Mouse (Mus musculus) cortical plate, adult 2 months (tissue): ENCODE measurements around the gene Dgcr2. TPM values are rescaled to one million over a fixed set of nuclear protein-coding genes. Genes with fewer than 3 reads are reported as not detected.

Experiments used
- H3K27ac ChIP-seq: fragments of 200-500 bp; 2 replicates; pipeline ENCODE4 v1.5.1; 2012; ENCODE audit warnings: low read length, control low read depth, inconsistent platforms; ENCODE audit not compliant: insufficient read depth
- H3K4me1 ChIP-seq: fragments of 200-500 bp; 2 replicates; pipeline ENCODE4 v1.6.1; 2011; ENCODE audit warnings: low read length; ENCODE audit not compliant: control insufficient read depth, insufficient read depth
- H3K4me3 ChIP-seq: fragments of 200-500 bp; 2 replicates; pipeline ENCODE4 v1.5.1; 2011; ENCODE audit warnings: mild to moderate bottlenecking, low read length, control low read depth; ENCODE audit not compliant: insufficient read depth
- CTCF ChIP-seq: fragments of 200-500 bp; IDR thresholded peaks from 2 replicates; pipeline ENCODE4 v1.5.1; 2011; ENCODE audit warnings: mild to moderate bottlenecking, control low read depth, low read length; ENCODE audit not compliant: insufficient read depth; ENCODE audit errors: extremely low read depth
- POLR2A ChIP-seq: fragments of 200-500 bp; IDR thresholded peaks from 2 replicates; pipeline ENCODE4 v1.6.1; 2011; ENCODE audit warnings: mild to moderate bottlenecking, low read length, control low read depth; ENCODE audit not compliant: insufficient read depth; ENCODE audit errors: extremely low read depth
- polyA plus RNA-seq: library from polyadenylated mRNA; depleted of rRNA; stranded (reverse); fragments of >200 nt; gene quantifications from 2 replicates; pipeline ENCODE4 v1.2.3, GENCODE M21; 2012

Dgcr2 gene
- polyA plus RNA-seq, 1 experiment: 83.6 TPM

- H3K27ac ChIP-seq: no peak within 1 kb of the TSS
- H3K4me3 ChIP-seq: no peak within 1 kb of the TSS
- peaks cover 5% of the 10 kb centered on the region; the same call in 1 of the 2 replicates for H3K4me1 ChIP-seq
- TF ChIP-seq POLR2A (no peak), CTCF (no peak)
Observed at GRCm38 (mm10) chr16:17914307-17915249, 16.2 kb upstream of the Dgcr2 start, which contains the start of gene Gsc2. Gene Gsc2, minus strand, starts transcription at chr16:17915059.

GRCm38 (mm10) chr16:17911052-17911595 is 12.8 kb upstream of the Dgcr2 start, which contains the start of gene Ess2:
Gene Ess2, minus strand, starts transcription at chr16:17911348.
- Histone ChIP-seq H3K27ac (peak within 1 kb of the TSS; percentile 57; the same call in 1 of the 2 replicates), H3K4me1 (peaks cover 5% of the 10 kb centered on the region; the same call in 1 of the 2 replicates), H3K4me3 (peak within 1 kb of the TSS; percentile 67)
- TF ChIP-seq CTCF (peak; percentile 78), POLR2A (peak; percentile 44; the same call in 1 of the 2 replicates)

- no peaks in the 10 kb centered on the region for H3K4me1 ChIP-seq
- TF ChIP-seq POLR2A: no peak
- no peak for TF ChIP-seq CTCF
- H3K27ac ChIP-seq: no peak overlapping the region
- H3K4me3 ChIP-seq: no peak overlapping the region
Observed at GRCm38 (mm10) chr16:17896091-17896490, 2.3 kb downstream of the Dgcr2 start.

GRCm38 (mm10) chr16:17893923-17894322 is 4.4 kb downstream of the Dgcr2 start, which contains the start of gene Tssk1:
Gene Tssk1, plus strand, starts transcription at chr16:17894223.
- no peak within 1 kb of the TSS for H3K4me3 ChIP-seq
- TF ChIP-seq CTCF (no peak), POLR2A (no peak)
- peaks cover 9% of the 10 kb centered on the region for H3K4me1 ChIP-seq
- no peak within 1 kb of the TSS for H3K27ac ChIP-seq

- no peak overlapping the region for H3K27ac ChIP-seq
Observed at GRCm38 (mm10) chr16:17892606-17893005, 5.8 kb downstream of the Dgcr2 start.

GRCm38 (mm10) chr16:17891567-17891959 is 6.8 kb downstream of the Dgcr2 start, which contains the start of gene Gm20518:
Gene Gm20518, minus strand, starts transcription at chr16:17891671.
- peak within 1 kb of the TSS; percentile 92 for H3K27ac ChIP-seq
- peak; percentile 51; the same call in 1 of the 2 replicates for TF ChIP-seq POLR2A
- TF ChIP-seq CTCF: no peak
- H3K4me3 ChIP-seq: peak within 1 kb of the TSS; percentile 81
- peaks cover 9% of the 10 kb centered on the region for H3K4me1 ChIP-seq

More at GRCm38 (mm10) chr16:17892606-17893005, 5.8 kb downstream of the Dgcr2 start:
- peaks cover 9% of the 10 kb centered on the region for H3K4me1 ChIP-seq
- TF ChIP-seq POLR2A (no peak), CTCF (no peak)
- H3K4me3 ChIP-seq: no peak overlapping the region

- TF ChIP-seq POLR2A (no peak), CTCF (no peak)
- peak overlapping the region; percentile 92 for H3K27ac ChIP-seq
- peak overlapping the region; percentile 81 for H3K4me3 ChIP-seq
- peaks cover 9% of the 10 kb centered on the region for H3K4me1 ChIP-seq
Observed at GRCm38 (mm10) chr16:17890917-17891566, 7.3 kb downstream of the Dgcr2 start.

GRCm38 (mm10) chr16:17890342-17890727 is 8.0 kb downstream of the Dgcr2 start:
- no peak for TF ChIP-seq CTCF
- TF ChIP-seq POLR2A: no peak
- Histone ChIP-seq H3K4me1 (peaks cover 9% of the 10 kb centered on the region), H3K27ac (no peak overlapping the region), H3K4me3 (peak overlapping the region; percentile 81)

- TF ChIP-seq POLR2A (no peak), CTCF (no peak)
- Histone ChIP-seq H3K4me3 (peak overlapping the region; percentile 81; the same call in 1 of the 2 replicates), H3K4me1 (peaks cover 9% of the 10 kb centered on the region), H3K27ac (no peak overlapping the region)
Observed at GRCm38 (mm10) chr16:17889689-17890341, 8.5 kb downstream of the Dgcr2 start.
